Mouse (Mus musculus) liver, embryonic 11.5 days (tissue): ENCODE data around the gene Gm15557. TPM values are rescaled to one million over a fixed set of nuclear protein-coding genes. Genes with fewer than 3 reads are reported as not detected.

ENCODE experiments used
- ATAC-seq: fragments of 200-750 bp; cut with Nextera tagmentation; replicated peaks from 2 replicates; pipeline ENCODE4 v1.8.0; 2017; ENCODE audit warnings: moderate number of reproducible peaks, mild to moderate bottlenecking, moderate TSS enrichment, moderate library complexity; ENCODE audit not compliant: low FRiP score
- DNase-seq: peaks from one replicate; pipeline ENCODE4 v3.0.0-alpha.2; 2017; ENCODE audit warnings: low spot score
- H3K27ac ChIP-seq: fragments of 300-500 bp; sonication (generic); 2 replicates; pipeline ENCODE4 v1.5.1; 2014; ENCODE audit warnings: mild to moderate bottlenecking, low read depth, low read length, control low read depth
- H3K27me3 ChIP-seq: fragments of 300-500 bp; sonication (generic); replicated peaks from 2 replicates; pipeline ENCODE4 v1.6.1; 2014; ENCODE audit warnings: low read length, mixed read lengths; ENCODE audit not compliant: control insufficient read depth, insufficient read depth
- H3K36me3 ChIP-seq: fragments of 300-500 bp; sonication (generic); 2 replicates; pipeline ENCODE4 v1.6.1; 2014; ENCODE audit warnings: mild to moderate bottlenecking, low read length, moderate library complexity, mixed read lengths; ENCODE audit not compliant: control insufficient read depth, insufficient read depth
- H3K4me1 ChIP-seq: fragments of 300-500 bp; sonication (generic); replicated peaks from 2 replicates; pipeline ENCODE4 v1.6.1; 2014; ENCODE audit warnings: low read length, mixed read lengths; ENCODE audit not compliant: control insufficient read depth, insufficient read depth
- H3K4me2 ChIP-seq: fragments of 300-500 bp; sonication (generic); 2 replicates; pipeline ENCODE4 v1.6.1; 2014; ENCODE audit warnings: mild to moderate bottlenecking, control low read depth, moderate library complexity
- H3K4me3 ChIP-seq: fragments of 300-500 bp; sonication (generic); 2 replicates; pipeline ENCODE4 v1.5.1; 2014; ENCODE audit warnings: low read depth, low read length, control low read depth
- H3K9ac ChIP-seq: fragments of 300-500 bp; sonication (generic); 2 replicates; pipeline ENCODE4 v1.6.1; 2014; ENCODE audit warnings: low read depth, low read length, control low read depth
- H3K9me3 ChIP-seq: fragments of 300-500 bp; sonication (generic); 2 replicates; pipeline ENCODE4 v1.6.1; 2016; ENCODE audit warnings: low read length, inconsistent platforms, mixed read lengths; ENCODE audit not compliant: control insufficient read depth
- WGBS: fragments of 180-500 bp; shearing (Covaris S2); extraction: QIAGEN DNeasy Blood & Tissue Kit; methylation state at CpG from one replicate; pipeline ENCODE4 v1.1.7; 2014; 5-methylcytosine and 5-hydroxymethylcytosine counted together
- polyA plus RNA-seq: library from polyadenylated mRNA; unstranded; fragments of >200 nt; fragmentation: Nextera tagmentation; extraction: Ambion mirVana; gene quantifications from 2 replicates; pipeline ENCODE4 v1.2.1, GENCODE M21; 2014

Gene Gm15557
- polyA plus RNA-seq, 1 experiment from 2014 or later = not detected

DNA sequence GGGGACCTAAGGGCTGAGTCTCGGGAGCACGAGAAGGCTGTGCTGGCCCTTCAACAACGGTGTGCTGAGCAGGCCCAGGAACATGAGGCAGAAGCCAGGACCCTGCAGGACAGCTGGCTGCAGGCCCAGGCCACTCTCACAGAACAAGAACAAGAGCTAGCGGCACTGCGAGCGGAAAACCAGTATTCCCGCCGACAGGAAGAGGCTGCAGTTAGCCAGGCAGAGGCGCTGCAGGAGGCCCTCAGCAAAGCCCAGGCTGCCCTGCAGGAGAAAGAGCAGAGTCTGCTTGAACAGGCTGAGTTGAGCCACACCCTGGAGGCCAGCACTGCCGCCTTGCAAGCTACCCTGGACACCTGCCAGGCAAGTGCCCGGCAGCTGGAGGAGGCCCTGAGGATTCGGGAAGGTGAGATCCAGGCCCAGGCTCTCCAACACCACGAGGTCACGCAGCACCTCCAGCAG is 51.4 kb downstream of the Gm15557 start:
- Histone ChIP-seq H3K27ac (no peak overlapping the region), H3K4me2 (peak overlapping the region; percentile 73), H3K4me1 (peaks cover 31% of the 10 kb centered on the region), H3K4me3 (peak overlapping the region; percentile 13), H3K9ac (peak overlapping the region; percentile 17), H3K27me3 (no peaks in the 10 kb centered on the region), H3K36me3 (peaks cover 62% of the 10 kb centered on the region), H3K9me3 (no peaks in the 10 kb centered on the region)
- 85% methylated on average over 14 of the region's 14 CpGs for WGBS
- ATAC-seq (no peak), DNase-seq (no peak)

Other genes with a start within 250 kb of the Gm15557 start
- 103 and 109 TPM in 2 replicates for gene Trpc4ap, start 248.3 kb upstream of the Gm15557 start, polyA plus RNA-seq
- gene Edem2, start 211.3 kb upstream of the Gm15557 start, polyA plus RNA-seq = 34.5 and 35.5 TPM in 2 replicates
- gene Gm17581, start 204.9 kb upstream of the Gm15557 start, polyA plus RNA-seq = not detected in 2 replicates
- 2.6 TPM in 2 replicates for gene Procr, start 189.6 kb upstream of the Gm15557 start, polyA plus RNA-seq
- gene Mmp24, start 165.4 kb upstream of the Gm15557 start, polyA plus RNA-seq = 0.04 TPM in 1 of 2 replicates, not detected in the other
- gene BC029722, start 121.3 kb upstream of the Gm15557 start, polyA plus RNA-seq = 5.6 and 6.8 TPM in 2 replicates
- 243 and 253 TPM in 2 replicates for gene Eif6, start 113.8 kb upstream of the Gm15557 start, polyA plus RNA-seq
- gene Fam83c, start 105.9 kb upstream of the Gm15557 start, polyA plus RNA-seq = 0.13 and 0.30 TPM in 2 replicates
- 76.1 and 83.4 TPM in 2 replicates for gene Uqcc1, start 10.4 kb upstream of the Gm15557 start, polyA plus RNA-seq
- gene Gdf5, start 4.6 kb downstream of the Gm15557 start, polyA plus RNA-seq = 0.19 and 0.30 TPM in 2 replicates
- 20.9 and 23.3 TPM in 2 replicates for gene Cep250, start 15.7 kb downstream of the Gm15557 start, polyA plus RNA-seq
- gene 6430550D23Rik, start 67.2 kb downstream of the Gm15557 start, polyA plus RNA-seq = 1.6 and 2.8 TPM in 2 replicates
- gene Ergic3, start 67.3 kb downstream of the Gm15557 start, polyA plus RNA-seq = 146 and 166 TPM in 2 replicates
- gene Fer1l4, start 112.2 kb downstream of the Gm15557 start, polyA plus RNA-seq = not detected in 2 replicates
- gene Spag4, start 124.4 kb downstream of the Gm15557 start, polyA plus RNA-seq = 4.1 and 4.7 TPM in 2 replicates
- 55.8 and 62.5 TPM in 2 replicates for gene Cpne1, start 171.2 kb downstream of the Gm15557 start, polyA plus RNA-seq
- gene Rbm12, start 171.2 kb downstream of the Gm15557 start, polyA plus RNA-seq = 20.0 and 31.5 TPM in 2 replicates
- 10.8 and 12.1 TPM in 2 replicates for gene Gm28036, start 186.4 kb downstream of the Gm15557 start, polyA plus RNA-seq
- gene Romo1, start 203.3 kb downstream of the Gm15557 start, polyA plus RNA-seq = 371 and 439 TPM in 2 replicates
- 87.5 and 91.4 TPM in 2 replicates for gene Nfs1, start 203.5 kb downstream of the Gm15557 start, polyA plus RNA-seq
- 485 and 514 TPM in 2 replicates for gene Rbm39, start 239.5 kb downstream of the Gm15557 start, polyA plus RNA-seq